In genomic region chr13:54838540-54838939, GRCm38 (mm10) we compare ENCODE assay signal across 17 mouse cellular contexts. TPM values are rescaled to one million over a fixed set of nuclear protein-coding genes. Genes with fewer than 3 reads are reported as not detected.
A peak's percentile ranks its signal among the peaks of the same experiment; 100 is the strongest.
DNase-seq lines count a peak whose midpoint lies in the region; ATAC-seq lines count a peak whose summit lies in the region.
"Had no signal": no experiment of that assay in that cellular context is flagged by ENCODE, and none has a peak within 500 bp of the region (broad histone marks: within the 10 kb centered on the region; RNA-seq: fewer than 3 reads in every experiment).

No protein-coding gene starts in this region.

- no peaks in the 10 kb centered on the region for H3K9me3 ChIP-seq in kidney, embryonic 15.5 days (replicated peaks)
- H3K9me3 ChIP-seq in neural tube, embryonic 12.5 days = peaks cover 5% of the 10 kb centered on the region
- no peaks in the 10 kb centered on the region for H3K9me3 ChIP-seq in limb, embryonic 11.5 days (ENCODE audit: control insufficient read depth, low read length)
- H3K9me3 ChIP-seq: embryonic facial prominence, embryonic 15.5 days; heart, embryonic 15.5 days had no signal

- DNase-seq in kidney, postnatal 25 days = no peak
- no peak for DNase-seq in neural tube, embryonic 10.5 days (ENCODE audit: extremely low spot score, low spot score)
- peak; percentile 33 for DNase-seq in limb, embryonic 11.5 days (ENCODE audit: low spot score)
- no peak for DNase-seq in heart, adult 8-10 months (ENCODE audit: low spot score)
- no peak for DNase-seq in gastrocnemius, adult 18-20 months (ENCODE audit: low spot score)
- DNase-seq: cerebellum, postnatal 25 days; gastrocnemius, postnatal 36 days had no signal

- H3K27ac ChIP-seq in kidney, embryonic 15.5 days = no peak overlapping the region
- H3K27ac ChIP-seq in neural tube, embryonic 12.5 days = 0 out of 2 replicates have a peak overlapping the region, but pooled peaks have one; percentile 5
- no peak overlapping the region for H3K27ac ChIP-seq in limb, embryonic 11.5 days (replicated peaks; ENCODE audit: low read depth, low read length)
- H3K27ac ChIP-seq: embryonic facial prominence, embryonic 15.5 days; heart, embryonic 15.5 days had no signal

- H3K36me3 ChIP-seq in kidney, embryonic 15.5 days = no peaks in the 10 kb centered on the region
- no peaks in the 10 kb centered on the region for H3K36me3 ChIP-seq in neural tube, embryonic 12.5 days
- no peaks in the 10 kb centered on the region for H3K36me3 ChIP-seq in limb, embryonic 11.5 days (ENCODE audit: control insufficient read depth, insufficient read depth, low read length)
- H3K36me3 ChIP-seq: embryonic facial prominence, embryonic 15.5 days; heart, embryonic 15.5 days had no signal

- no peak overlapping the region for H3K4me3 ChIP-seq in kidney, embryonic 15.5 days (replicated peaks)
- no peak overlapping the region for H3K4me3 ChIP-seq in neural tube, embryonic 12.5 days
- H3K4me3 ChIP-seq in limb, embryonic 11.5 days (ENCODE audit: low read depth, low read length) = no peak overlapping the region
- H3K4me3 ChIP-seq: embryonic facial prominence, embryonic 15.5 days; heart, embryonic 15.5 days; myocyte had no signal

- peak overlapping the region; percentile 43; the same call in 1 of the 2 replicates for H3K4me2 ChIP-seq in kidney, embryonic 15.5 days
- no peak overlapping the region for H3K4me2 ChIP-seq in neural tube, embryonic 12.5 days (replicated peaks)
- no peak overlapping the region for H3K4me2 ChIP-seq in limb, embryonic 11.5 days (ENCODE audit: low read depth, severe bottlenecking)
- H3K4me2 ChIP-seq: embryonic facial prominence, embryonic 15.5 days; heart, embryonic 15.5 days; liver, embryonic 11.5 days had no signal

- H3K9ac ChIP-seq in kidney, embryonic 15.5 days = no peak overlapping the region
- no peak overlapping the region for H3K9ac ChIP-seq in neural tube, embryonic 12.5 days
- no peak overlapping the region for H3K9ac ChIP-seq in limb, embryonic 11.5 days (ENCODE audit: low read length)
- H3K9ac ChIP-seq: embryonic facial prominence, embryonic 15.5 days; heart, embryonic 15.5 days had no signal

- WGBS in kidney, embryonic 15.5 days = 39% methylated on average over 15 of the region's 15 CpGs
- 65% methylated on average over 15 of the region's 15 CpGs for WGBS in neural tube, embryonic 12.5 days
- WGBS in limb, embryonic 11.5 days = 30% methylated on average over 15 of the region's 15 CpGs

- peaks cover 10% of the 10 kb centered on the region for H3K4me1 ChIP-seq in kidney, embryonic 15.5 days
- H3K4me1 ChIP-seq in neural tube, embryonic 12.5 days = peaks cover 22% of the 10 kb centered on the region
- peaks cover 13% of the 10 kb centered on the region for H3K4me1 ChIP-seq in limb, embryonic 11.5 days (ENCODE audit: control insufficient read depth, insufficient read depth, low read length)
- H3K4me1 ChIP-seq: heart, embryonic 15.5 days had no signal

- no peak for ATAC-seq in kidney, embryonic 15.5 days (replicated peaks; ENCODE audit: low FRiP score)
- no peak for ATAC-seq in neural tube, embryonic 12.5 days (ENCODE audit: low FRiP score, low read depth)
- no peak for ATAC-seq in limb, embryonic 11.5 days (ENCODE audit: insufficient number of reproducible peaks, low FRiP score, low TSS enrichment, low read depth)
- ATAC-seq: forebrain, embryonic 14.5 days had no signal

- H3K27me3 ChIP-seq in kidney, embryonic 15.5 days = peaks cover 16% of the 10 kb centered on the region
- H3K27me3 ChIP-seq in neural tube, embryonic 12.5 days (replicated peaks) = no peaks in the 10 kb centered on the region
- H3K27me3 ChIP-seq in limb, embryonic 11.5 days (ENCODE audit: control insufficient read depth, insufficient read depth, low read length) = no peaks in the 10 kb centered on the region
- H3K27me3 ChIP-seq: embryonic facial prominence, embryonic 15.5 days had no signal

RNA-seq across cellular contexts. Expression of gene Tspan17, which starts 49.4 kb away (rescaled TPM):
- polyA plus RNA-seq in kidney, embryonic 15.5 days (2015; fragmentation: Nextera tagmentation; extraction: Ambion mirVana) = 11.4 and 13.4 TPM in 2 replicates
- polyA plus RNA-seq in neural tube, embryonic 12.5 days (2016; fragmentation: Nextera tagmentation; extraction: Ambion mirVana) = 53.3 and 59.0 TPM in 2 replicates
- polyA plus RNA-seq in limb, embryonic 11.5 days (2014; fragmentation: Nextera tagmentation; extraction: Ambion mirVana) = 1.7 and 1.8 TPM in 2 replicates
- total RNA-seq in heart, adult 8-10 months (2022) = 10 to 100 TPM; 14.0 to 24.3 (median 18.1) TPM
- 10 to 100 TPM; 19.1 to 23.1 TPM for total RNA-seq in gastrocnemius, adult 18-20 months (2021)

RNA-seq across cellular contexts. Expression of gene Eif4e1b, which starts 54.7 kb away (rescaled TPM):
- not detected in 2 replicates for polyA plus RNA-seq in kidney, embryonic 15.5 days (2015; fragmentation: Nextera tagmentation; extraction: Ambion mirVana)
- not detected in 2 replicates for polyA plus RNA-seq in neural tube, embryonic 12.5 days (2016; fragmentation: Nextera tagmentation; extraction: Ambion mirVana)
- not detected in 2 replicates for polyA plus RNA-seq in limb, embryonic 11.5 days (2014; fragmentation: Nextera tagmentation; extraction: Ambion mirVana)
- total RNA-seq in heart, adult 8-10 months (2022) = not detected
- total RNA-seq in gastrocnemius, adult 18-20 months (2021) = not detected
- total RNA-seq: gastrocnemius, postnatal 36 days; megakaryocyte progenitor cell, adult 5-6 weeks had no signal
- polyA plus RNA-seq: embryonic facial prominence, embryonic 15.5 days; forebrain, embryonic 14.5 days; heart, embryonic 15.5 days; kidney, embryonic 16.5 days; liver, embryonic 11.5 days; myocyte; thymus, postnatal 0 days had no signal
